Mouse (Mus musculus) cortical plate, adult 2 months (tissue): ENCODE results near the gene Prdx3.

Experiments used
- CTCF ChIP-seq: fragments of 200-500 bp; IDR thresholded peaks from 2 replicates; pipeline ENCODE4 v1.5.1; 2011; ENCODE audit warnings: mild to moderate bottlenecking, control low read depth, low read length; ENCODE audit not compliant: insufficient read depth; ENCODE audit errors: extremely low read depth
- POLR2A ChIP-seq: fragments of 200-500 bp; IDR thresholded peaks from 2 replicates; pipeline ENCODE4 v1.6.1; 2011; ENCODE audit warnings: mild to moderate bottlenecking, low read length, control low read depth; ENCODE audit not compliant: insufficient read depth; ENCODE audit errors: extremely low read depth

- TF ChIP-seq CTCF = no peak
- TF ChIP-seq POLR2A = no peak
Observed at GRCm38 (mm10) chr19:60871366-60871765, 3.0 kb downstream of the Prdx3 start.
